Mouse (Mus musculus): ENCODE results near the gene Ccdc116.

DNA sequence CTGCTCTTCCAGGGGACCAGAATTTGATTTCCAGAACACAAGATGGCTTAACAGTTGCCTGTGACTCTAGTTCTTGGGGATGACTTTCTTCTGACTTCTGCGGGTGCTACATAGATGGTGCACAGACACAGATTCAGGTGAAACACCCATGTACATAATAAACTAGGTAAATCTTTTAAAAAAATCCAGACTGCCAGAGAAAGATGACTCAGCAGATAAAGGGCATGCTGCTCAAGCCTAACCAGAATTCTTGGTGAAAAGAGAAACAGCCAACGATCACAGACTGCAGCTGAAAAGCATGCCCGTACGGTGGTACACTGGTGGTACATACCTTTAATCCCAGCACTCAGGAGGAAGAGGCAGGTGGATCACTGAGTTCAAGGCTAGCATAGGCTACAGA is 46.8 kb upstream of the Ccdc116 start:
- no peak for TF ChIP-seq CTCF (IDR thresholded peaks at IDR 0.05; ENCODE audit: extremely low read depth, insufficient read depth, insufficient read length, insufficient replicate concordance)
- TF ChIP-seq POLR2A (IDR thresholded peaks at IDR 0.05; ENCODE audit: low read depth, low read length): no peak

All from spleen, adult 2 months (tissue).